Mouse (Mus musculus): Measurements from ENCODE around the gene Palm.

GRCm38 (mm10) chr10:79818225-79818624, 24.9 kb downstream of the Palm start:
- no peak for TF ChIP-seq CTCF (IDR thresholded peaks at IDR 0.05)
- no peak for TF ChIP-seq EP300 (IDR thresholded peaks at IDR 0.05)

Data from lung, postnatal 0 days (tissue).